Mouse (Mus musculus): Measurements from ENCODE around the gene Fgd3. TPM values are rescaled to one million over a fixed set of nuclear protein-coding genes. Genes with fewer than 3 reads are reported as not detected.
A peak's percentile ranks its signal among the peaks of the same experiment; 100 is the strongest.

Gene Fgd3
- polyA plus RNA-seq, 1 experiment from 2014 or later: 1.1 TPM

DNA sequence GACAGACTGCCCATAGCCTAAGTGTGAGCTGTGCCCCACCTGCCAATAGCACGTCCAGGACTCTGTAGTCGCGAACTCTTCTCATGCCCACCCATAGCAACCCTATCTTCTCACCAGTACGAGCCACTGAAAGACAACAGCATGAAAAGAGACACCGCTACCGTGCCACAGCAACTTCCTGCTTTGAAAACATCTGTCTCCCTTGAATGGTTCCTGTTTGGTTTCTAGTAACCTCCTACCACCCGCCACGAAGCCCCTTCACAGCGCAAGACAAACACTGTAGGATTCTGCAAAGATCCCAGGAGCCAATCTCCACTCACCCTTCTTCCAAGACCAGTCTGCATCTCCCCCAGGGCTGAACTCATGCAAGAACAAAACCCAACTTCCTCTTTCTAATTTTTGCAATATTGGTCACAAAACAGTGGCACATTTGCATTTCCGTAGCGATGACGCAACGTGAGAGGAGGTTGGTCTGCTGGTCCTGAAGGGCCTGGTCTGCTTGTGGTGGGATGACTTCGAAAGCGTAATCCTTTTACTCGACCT, 11.2 kb downstream of the Fgd3 start:
- H3K27me3 ChIP-seq (ENCODE audit: insufficient read depth, low read length): no peaks in the 10 kb centered on the region
- H3K27ac ChIP-seq (ENCODE audit: low read length): no peak overlapping the region
- H3K9me3 ChIP-seq (ENCODE audit: low read length): no peaks in the 10 kb centered on the region
- H3K4me2 ChIP-seq (replicated peaks; ENCODE audit: low read depth, low read length): no peak overlapping the region
- no peak overlapping the region for H3K9ac ChIP-seq (replicated peaks; ENCODE audit: low read length)
- no peaks in the 10 kb centered on the region for H3K36me3 ChIP-seq (ENCODE audit: insufficient read depth, low read length)
- H3K4me1 ChIP-seq (ENCODE audit: insufficient read depth, low read length): peaks cover 10% of the 10 kb centered on the region
- H3K4me3 ChIP-seq (ENCODE audit: low read length): no peak overlapping the region
- WGBS: 73% methylated on average over 16 of the region's 16 CpGs
- no peak for ATAC-seq (ENCODE audit: low FRiP score, low TSS enrichment)

DNA sequence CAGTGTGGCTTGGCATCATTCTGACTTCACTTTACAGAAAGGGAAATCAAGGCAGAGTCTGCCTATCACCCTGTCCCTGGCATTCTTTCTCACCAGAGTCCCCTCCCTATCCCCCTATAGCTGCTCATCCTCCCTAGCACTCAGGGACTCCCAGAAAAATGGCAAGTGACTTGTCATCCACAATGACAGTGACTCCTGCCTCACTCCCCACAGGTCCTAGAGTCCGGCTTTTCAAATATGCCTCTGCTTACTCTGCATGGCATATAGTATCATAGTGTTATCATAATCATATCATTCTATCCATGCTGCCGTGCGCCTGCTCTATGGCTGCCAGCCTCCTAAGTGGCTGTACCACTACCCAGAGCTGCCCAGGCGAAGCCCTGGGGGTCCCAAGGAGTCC, 11.9 kb downstream of the Fgd3 start:
- no peak overlapping the region for H3K4me2 ChIP-seq (replicated peaks; ENCODE audit: low read depth, low read length)
- H3K27ac ChIP-seq (ENCODE audit: low read length): no peak overlapping the region
- no peaks in the 10 kb centered on the region for H3K9me3 ChIP-seq (ENCODE audit: low read length)
- no peak overlapping the region for H3K4me3 ChIP-seq (ENCODE audit: low read length)
- H3K9ac ChIP-seq (replicated peaks; ENCODE audit: low read length): no peak overlapping the region
- 86% methylated on average over 4 of the region's 4 CpGs for WGBS
- ATAC-seq (ENCODE audit: low FRiP score, low TSS enrichment): no peak
- H3K36me3 ChIP-seq (ENCODE audit: insufficient read depth, low read length): no peaks in the 10 kb centered on the region
- no peaks in the 10 kb centered on the region for H3K27me3 ChIP-seq (ENCODE audit: insufficient read depth, low read length)
- H3K4me1 ChIP-seq (ENCODE audit: insufficient read depth, low read length): peaks cover 10% of the 10 kb centered on the region

- H3K4me1 ChIP-seq (ENCODE audit: insufficient read depth, low read length): peaks cover 10% of the 10 kb centered on the region
Observed at GRCm38 (mm10) chr13:49307311-49307969, 12.7 kb downstream of the Fgd3 start.

DNA sequence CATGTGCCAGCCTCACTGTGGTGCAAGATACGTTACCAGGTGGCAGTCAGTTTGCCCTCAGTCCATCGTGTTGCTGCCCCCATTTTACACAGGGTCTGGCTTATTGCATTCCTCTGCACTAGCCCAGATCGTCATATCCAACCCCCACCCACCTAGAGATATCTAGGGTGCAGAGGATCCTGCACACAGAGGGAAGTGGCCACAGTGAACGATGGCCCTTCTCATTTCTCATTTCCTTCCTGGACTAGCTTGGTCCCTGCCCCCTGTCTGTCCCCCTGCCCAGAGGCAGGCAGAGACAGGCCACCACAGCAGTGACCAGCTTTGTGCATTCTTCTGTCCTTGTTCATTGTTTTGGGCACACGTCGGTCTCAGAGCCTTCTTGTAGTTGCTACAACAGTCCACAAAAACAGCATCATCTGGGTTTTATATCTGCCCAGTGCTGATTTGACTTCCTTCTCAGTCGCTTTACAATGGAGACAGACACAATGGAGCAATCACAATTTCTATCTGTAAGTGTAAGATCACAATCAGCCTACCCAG, 13.3 kb downstream of the Fgd3 start:
- Histone ChIP-seq H3K27ac (ENCODE audit: low read length) (0 out of 2 replicates have a peak overlapping the region, but pooled peaks have one; percentile 59), H3K9me3 (ENCODE audit: low read length) (no peaks in the 10 kb centered on the region), H3K4me2 (replicated peaks; ENCODE audit: low read depth, low read length) (no peak overlapping the region), H3K9ac (replicated peaks; ENCODE audit: low read length) (no peak overlapping the region), H3K27me3 (ENCODE audit: insufficient read depth, low read length) (no peaks in the 10 kb centered on the region), H3K36me3 (ENCODE audit: insufficient read depth, low read length) (no peaks in the 10 kb centered on the region), H3K4me1 (ENCODE audit: insufficient read depth, low read length) (peaks cover 10% of the 10 kb centered on the region), H3K4me3 (ENCODE audit: low read length) (no peak overlapping the region)
- 72% methylated on average over 7 of the region's 7 CpGs for WGBS
- ATAC-seq (ENCODE audit: low FRiP score, low TSS enrichment): no peak

More at GRCm38 (mm10) chr13:49307311-49307969, 12.7 kb downstream of the Fgd3 start:
- H3K9me3 ChIP-seq (ENCODE audit: low read length): no peaks in the 10 kb centered on the region
- H3K4me3 ChIP-seq (ENCODE audit: low read length): no peak overlapping the region
- 32% methylated on average over 10 of the region's 10 CpGs for WGBS
- peak; percentile 23; the same call in 1 of the 2 replicates for ATAC-seq (ENCODE audit: low FRiP score, low TSS enrichment)
- H3K36me3 ChIP-seq (ENCODE audit: insufficient read depth, low read length): no peaks in the 10 kb centered on the region
- H3K4me2 ChIP-seq (replicated peaks; ENCODE audit: low read depth, low read length): 0 out of 2 replicates have a peak overlapping the region, but pooled peaks have one; percentile 5
- peak overlapping the region; percentile 59; the same call in 1 of the 2 replicates for H3K27ac ChIP-seq (ENCODE audit: low read length)
- 0 out of 2 replicates have a peak overlapping the region, but pooled peaks have one; percentile 3 for H3K9ac ChIP-seq (replicated peaks; ENCODE audit: low read length)
- no peaks in the 10 kb centered on the region for H3K27me3 ChIP-seq (ENCODE audit: insufficient read depth, low read length)

GRCm38 (mm10) chr13:49300771-49301170, 19.3 kb downstream of the Fgd3 start:
- no peaks in the 10 kb centered on the region for H3K9me3 ChIP-seq (ENCODE audit: low read length)
- H3K27ac ChIP-seq (ENCODE audit: low read length): no peak overlapping the region
- H3K4me3 ChIP-seq (ENCODE audit: low read length): no peak overlapping the region
- H3K9ac ChIP-seq (replicated peaks; ENCODE audit: low read length): no peak overlapping the region
- 84% methylated on average over 1 of the region's 1 CpGs for WGBS
- H3K4me2 ChIP-seq (replicated peaks; ENCODE audit: low read depth, low read length): no peak overlapping the region
- H3K36me3 ChIP-seq (ENCODE audit: insufficient read depth, low read length): no peaks in the 10 kb centered on the region
- ATAC-seq (ENCODE audit: low FRiP score, low TSS enrichment): no peak
- peaks cover 17% of the 10 kb centered on the region for H3K4me1 ChIP-seq (ENCODE audit: insufficient read depth, low read length)
- H3K27me3 ChIP-seq (ENCODE audit: insufficient read depth, low read length): no peaks in the 10 kb centered on the region

DNA sequence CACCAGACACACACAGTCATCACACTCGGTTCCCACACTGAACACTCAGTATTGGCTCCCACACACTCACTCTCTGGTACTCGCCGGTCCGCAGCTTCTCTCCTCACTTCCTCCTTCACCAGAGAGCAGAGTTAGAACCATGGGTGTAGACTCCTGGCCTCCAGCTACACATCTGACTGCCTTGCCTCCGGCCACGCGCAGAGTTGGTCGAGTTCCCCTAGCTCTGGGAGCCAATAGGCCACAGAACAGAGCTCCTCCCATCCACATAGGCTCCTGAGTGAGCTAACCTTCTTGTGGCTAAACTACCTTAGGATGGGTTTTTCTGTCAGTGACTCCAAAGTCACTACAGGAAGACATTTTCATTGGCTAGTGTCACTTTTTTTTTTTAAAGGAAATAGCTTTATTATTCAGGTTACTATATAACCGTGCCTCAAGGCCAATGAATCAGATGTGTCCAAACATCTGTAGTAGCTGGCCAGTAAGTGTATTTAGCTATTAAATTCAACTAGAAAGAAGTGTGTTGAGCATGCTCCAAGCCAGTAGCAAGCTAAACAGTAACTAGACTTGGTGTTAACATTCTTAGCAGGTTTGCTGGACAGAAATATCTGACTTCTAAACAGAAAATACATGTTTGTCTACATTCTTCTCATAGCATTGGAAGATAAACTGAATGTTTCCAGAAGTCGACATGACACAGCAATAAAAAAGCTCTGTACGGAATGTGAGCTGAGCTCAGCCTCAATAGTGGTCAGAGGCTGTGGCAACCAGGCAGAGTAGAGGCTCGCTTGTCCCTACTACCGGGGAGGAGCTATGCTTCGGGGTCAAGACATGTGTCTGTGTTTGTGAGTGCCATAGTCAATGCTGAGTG, 21.4 kb downstream of the Fgd3 start:
- Histone ChIP-seq H3K4me2 (replicated peaks; ENCODE audit: low read depth, low read length) (peak overlapping the region; percentile 23; the same call in 1 of the 2 replicates), H3K4me3 (ENCODE audit: low read length) (no peak overlapping the region), H3K9ac (replicated peaks; ENCODE audit: low read length) (no peak overlapping the region), H3K9me3 (ENCODE audit: low read length) (no peaks in the 10 kb centered on the region), H3K36me3 (ENCODE audit: insufficient read depth, low read length) (no peaks in the 10 kb centered on the region), H3K4me1 (ENCODE audit: insufficient read depth, low read length) (peaks cover 17% of the 10 kb centered on the region), H3K27me3 (ENCODE audit: insufficient read depth, low read length) (no peaks in the 10 kb centered on the region), H3K27ac (ENCODE audit: low read length) (peak overlapping the region; percentile 85)
- ATAC-seq (ENCODE audit: low FRiP score, low TSS enrichment): peak; percentile 73
- 63% methylated on average over 14 of the region's 14 CpGs for WGBS

DNA sequence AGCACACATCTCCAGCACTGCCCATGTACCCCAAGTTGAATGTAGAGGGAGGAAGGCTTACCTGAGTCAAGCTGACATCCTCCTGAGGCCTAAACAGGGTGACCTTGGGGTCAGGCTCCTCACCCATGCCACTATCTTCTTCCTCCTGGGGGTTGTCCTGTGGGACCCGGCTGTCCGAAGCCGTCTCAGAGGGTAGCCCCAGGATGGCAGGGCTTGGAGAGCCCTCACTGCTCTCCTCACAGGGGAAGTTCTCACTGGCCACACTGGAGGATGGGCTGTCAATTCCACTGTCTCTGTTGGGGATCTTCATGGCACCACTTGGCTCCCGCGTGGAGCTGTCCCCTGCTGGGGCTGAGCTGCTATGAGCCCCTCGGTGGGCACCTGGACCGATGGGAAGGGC, 23.8 kb downstream of the Fgd3 start:
- Histone ChIP-seq H3K4me3 (ENCODE audit: low read length) (no peak overlapping the region), H3K9ac (replicated peaks; ENCODE audit: low read length) (no peak overlapping the region), H3K4me2 (replicated peaks; ENCODE audit: low read depth, low read length) (no peak overlapping the region), H3K27me3 (ENCODE audit: insufficient read depth, low read length) (no peaks in the 10 kb centered on the region), H3K36me3 (ENCODE audit: insufficient read depth, low read length) (no peaks in the 10 kb centered on the region), H3K9me3 (ENCODE audit: low read length) (no peaks in the 10 kb centered on the region; the same call in 1 of the 2 replicates), H3K4me1 (ENCODE audit: insufficient read depth, low read length) (peaks cover 17% of the 10 kb centered on the region), H3K27ac (ENCODE audit: low read length) (no peak overlapping the region)
- no peak for ATAC-seq (ENCODE audit: low FRiP score, low TSS enrichment)
- 84% methylated on average over 7 of the region's 7 CpGs for WGBS

DNA sequence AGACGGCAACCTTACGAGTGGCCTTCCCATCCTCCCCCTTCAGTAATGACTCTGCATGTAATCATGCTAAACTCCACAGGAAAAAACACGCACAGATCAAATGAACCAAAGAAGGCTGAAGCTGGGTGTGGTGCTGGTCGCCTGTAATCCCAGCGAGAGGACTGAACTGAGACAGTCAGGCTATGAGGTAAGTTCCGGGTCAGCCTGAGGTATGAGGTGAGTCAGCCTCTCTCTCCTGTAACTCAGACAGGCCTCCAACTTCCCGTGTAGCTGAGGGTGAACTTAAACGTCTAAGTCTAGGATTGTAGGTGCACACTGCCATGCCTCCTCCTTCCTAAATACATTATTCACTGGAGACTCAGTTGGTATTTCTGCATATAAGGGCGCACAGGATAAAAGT, 26.0 kb downstream of the Fgd3 start:
- no peak for ATAC-seq (ENCODE audit: low FRiP score, low TSS enrichment)
- no peak overlapping the region for H3K4me3 ChIP-seq (ENCODE audit: low read length)
- 75% methylated on average over 9 of the region's 9 CpGs for WGBS
- H3K36me3 ChIP-seq (ENCODE audit: insufficient read depth, low read length): no peaks in the 10 kb centered on the region
- H3K27me3 ChIP-seq (ENCODE audit: insufficient read depth, low read length): no peaks in the 10 kb centered on the region
- peaks cover 11% of the 10 kb centered on the region for H3K4me1 ChIP-seq (ENCODE audit: insufficient read depth, low read length)
- H3K4me2 ChIP-seq (replicated peaks; ENCODE audit: low read depth, low read length): no peak overlapping the region
- H3K9me3 ChIP-seq (ENCODE audit: low read length): no peaks in the 10 kb centered on the region; the same call in 1 of the 2 replicates
- H3K27ac ChIP-seq (ENCODE audit: low read length): no peak overlapping the region
- H3K9ac ChIP-seq (replicated peaks; ENCODE audit: low read length): no peak overlapping the region

GRCm38 (mm10) chr13:49291949-49292348, 28.2 kb downstream of the Fgd3 start:
- no peak overlapping the region for H3K4me3 ChIP-seq (ENCODE audit: low read length)
- 94% methylated on average over 6 of the region's 6 CpGs for WGBS
- no peak overlapping the region for H3K4me2 ChIP-seq (replicated peaks; ENCODE audit: low read depth, low read length)
- H3K27me3 ChIP-seq (ENCODE audit: insufficient read depth, low read length): no peaks in the 10 kb centered on the region
- H3K9me3 ChIP-seq (ENCODE audit: low read length): no peaks in the 10 kb centered on the region; the same call in 1 of the 2 replicates
- H3K36me3 ChIP-seq (ENCODE audit: insufficient read depth, low read length): no peaks in the 10 kb centered on the region
- H3K4me1 ChIP-seq (ENCODE audit: insufficient read depth, low read length): no peaks in the 10 kb centered on the region
- H3K9ac ChIP-seq (replicated peaks; ENCODE audit: low read length): no peak overlapping the region
- no peak overlapping the region for H3K27ac ChIP-seq (ENCODE audit: low read length)
- ATAC-seq (ENCODE audit: low FRiP score, low TSS enrichment): no peak
